Mouse (Mus musculus) stomach, embryonic 15.5 days (tissue): ENCODE results near the gene Bend3. TPM values are rescaled to one million over a fixed set of nuclear protein-coding genes. Genes with fewer than 3 reads are reported as not detected.

ENCODE experiments used
- polyA plus RNA-seq: library from polyadenylated mRNA; unstranded; fragments of >200 nt; fragmentation: Nextera tagmentation; extraction: Ambion mirVana; gene quantifications from 2 replicates; pipeline ENCODE4 v1.2.1, GENCODE M21; 2015

Bend3 gene
- polyA plus RNA-seq, 1 experiment from 2014 or later: 3.2 TPM

Other genes starting within 250 kb of the Bend3 start
- 9.6 and 36.0 TPM in 2 replicates for gene Gm9803, start 45.3 kb downstream of the Bend3 start, polyA plus RNA-seq
- 64.6 and 66.9 TPM in 2 replicates for gene 1700021F05Rik, start 62.2 kb downstream of the Bend3 start, polyA plus RNA-seq
- 294 and 352 TPM in 2 replicates for gene Cd24a, start 99.5 kb downstream of the Bend3 start, polyA plus RNA-seq